Mouse (Mus musculus) hindbrain, embryonic 10.5 days (tissue): ENCODE measurements at regions not wholly inside any gene's neighbourhood (a gene's known extent, or its start where the extent isn't known, plus 50 kb on each side); places are given as distances from the start of the nearest gene placed in this dataset.

ENCODE experiments used
- DNase-seq: peaks from one replicate; pipeline ENCODE4 v3.0.0-alpha.2; 2017; ENCODE audit warnings: low spot score
- H3K27ac ChIP-seq: fragments of 300-500 bp; sonication (generic); 2 replicates; pipeline ENCODE4 v1.5.1; 2016; ENCODE audit warnings: mild to moderate bottlenecking, moderate library complexity
- H3K27me3 ChIP-seq: fragments of 300-500 bp; sonication (generic); 2 replicates; pipeline ENCODE4 v1.6.1; 2016; ENCODE audit warnings: mild to moderate bottlenecking; ENCODE audit not compliant: poor library complexity, insufficient read depth, severe bottlenecking
- H3K36me3 ChIP-seq: fragments of 300-500 bp; sonication (generic); 2 replicates; pipeline ENCODE4 v1.6.1; 2016; ENCODE audit warnings: mild to moderate bottlenecking, moderate library complexity
- H3K4me1 ChIP-seq: fragments of 300-500 bp; sonication (generic); replicated peaks from 2 replicates; pipeline ENCODE4 v1.6.1; 2016; ENCODE audit warnings: mild to moderate bottlenecking
- H3K4me3 ChIP-seq: fragments of 300-500 bp; sonication (generic); 2 replicates; pipeline ENCODE4 v1.5.1; 2016; ENCODE audit warnings: mild to moderate bottlenecking, moderate library complexity
- H3K9me3 ChIP-seq: fragments of 300-500 bp; sonication (generic); 2 replicates; pipeline ENCODE4 v1.6.1; 2016; ENCODE audit warnings: mild to moderate bottlenecking, moderate library complexity
- WGBS: fragments of 180-500 bp; shearing (Covaris S2); methylation state at CpG from one replicate; pipeline ENCODE4 v1.1.7; 2016; 5-methylcytosine and 5-hydroxymethylcytosine counted together

- Histone ChIP-seq H3K4me3 (no peak overlapping the region), H3K4me1 (no peaks in the 10 kb centered on the region), H3K27ac (no peak overlapping the region), H3K27me3 (no peaks in the 10 kb centered on the region), H3K9me3 (peaks cover 2% of the 10 kb centered on the region; the same call in 1 of the 2 replicates), H3K36me3 (no peaks in the 10 kb centered on the region)
- DNase-seq = no peak
Measured at GRCm38 (mm10) chr17:75685927-75686326, 134.2 kb upstream of the Fam98a start.

GRCm38 (mm10) chr17:75646982-75647381 lies 95.2 kb upstream of the Fam98a start:
- no peaks in the 10 kb centered on the region for H3K27me3 ChIP-seq
- no peaks in the 10 kb centered on the region for H3K36me3 ChIP-seq
- no peaks in the 10 kb centered on the region for H3K4me1 ChIP-seq
- H3K9me3 ChIP-seq = no peaks in the 10 kb centered on the region
- no peak overlapping the region for H3K27ac ChIP-seq
- WGBS = 77% methylated on average over 11 of the region's 11 CpGs
- no peak for DNase-seq
- no peak overlapping the region for H3K4me3 ChIP-seq

- H3K9me3 ChIP-seq = no peaks in the 10 kb centered on the region
- H3K4me1 ChIP-seq = peaks cover 12% of the 10 kb centered on the region
- H3K27ac ChIP-seq = no peak overlapping the region
- WGBS = 73% methylated on average over 5 of the region's 5 CpGs
- H3K36me3 ChIP-seq = no peaks in the 10 kb centered on the region
- H3K4me3 ChIP-seq = no peak overlapping the region
- no peaks in the 10 kb centered on the region for H3K27me3 ChIP-seq
- no peak for DNase-seq
Measured at GRCm38 (mm10) chr17:75644698-75645097, 93.0 kb upstream of the Fam98a start.

- DNase-seq = no peak
- Histone ChIP-seq H3K4me1 (peaks cover 12% of the 10 kb centered on the region), H3K27ac (no peak overlapping the region), H3K36me3 (no peaks in the 10 kb centered on the region), H3K4me3 (no peak overlapping the region), H3K9me3 (no peaks in the 10 kb centered on the region), H3K27me3 (no peaks in the 10 kb centered on the region)
- WGBS = 81% methylated on average over 3 of the region's 3 CpGs
Measured at GRCm38 (mm10) chr17:75642311-75642710, 90.6 kb upstream of the Fam98a start.

GRCm38 (mm10) chr17:75641010-75641498 lies 89.3 kb upstream of the Fam98a start:
- no peaks in the 10 kb centered on the region for H3K36me3 ChIP-seq
- H3K27me3 ChIP-seq = no peaks in the 10 kb centered on the region
- peaks cover 12% of the 10 kb centered on the region for H3K4me1 ChIP-seq
- WGBS = 64% methylated on average over 6 of the region's 6 CpGs
- H3K9me3 ChIP-seq = no peaks in the 10 kb centered on the region
- no peak for DNase-seq
- no peak overlapping the region for H3K27ac ChIP-seq
- H3K4me3 ChIP-seq = no peak overlapping the region

GRCm38 (mm10) chr17:75640575-75640974 lies 88.8 kb upstream of the Fam98a start:
- Histone ChIP-seq H3K27me3 (no peaks in the 10 kb centered on the region), H3K4me3 (no peak overlapping the region), H3K4me1 (peaks cover 12% of the 10 kb centered on the region), H3K27ac (peak overlapping the region; percentile 40; the same call in 1 of the 2 replicates), H3K36me3 (no peaks in the 10 kb centered on the region), H3K9me3 (no peaks in the 10 kb centered on the region)
- 72% methylated on average over 5 of the region's 5 CpGs for WGBS
- no peak for DNase-seq

GRCm38 (mm10) chr17:75629857-75630256 lies 78.1 kb upstream of the Fam98a start:
- H3K36me3 ChIP-seq = no peaks in the 10 kb centered on the region
- no peak overlapping the region for H3K27ac ChIP-seq
- no peaks in the 10 kb centered on the region for H3K9me3 ChIP-seq
- no peak for DNase-seq
- H3K27me3 ChIP-seq = no peaks in the 10 kb centered on the region
- no peak overlapping the region for H3K4me3 ChIP-seq
- 87% methylated on average over 4 of the region's 4 CpGs for WGBS
- H3K4me1 ChIP-seq = no peaks in the 10 kb centered on the region

GRCm38 (mm10) chr17:75619472-75619871 lies 67.7 kb upstream of the Fam98a start:
- Histone ChIP-seq H3K36me3 (no peaks in the 10 kb centered on the region), H3K27ac (no peak overlapping the region), H3K9me3 (no peaks in the 10 kb centered on the region), H3K27me3 (no peaks in the 10 kb centered on the region), H3K4me3 (no peak overlapping the region), H3K4me1 (no peaks in the 10 kb centered on the region)
- DNase-seq = no peak
- 73% methylated on average over 3 of the region's 3 CpGs for WGBS

GRCm38 (mm10) chr17:75618514-75618913 lies 66.8 kb upstream of the Fam98a start:
- no peak for DNase-seq
- WGBS = 96% methylated on average over 3 of the region's 3 CpGs
- Histone ChIP-seq H3K9me3 (no peaks in the 10 kb centered on the region), H3K4me3 (no peak overlapping the region), H3K4me1 (no peaks in the 10 kb centered on the region), H3K36me3 (no peaks in the 10 kb centered on the region), H3K27ac (no peak overlapping the region), H3K27me3 (no peaks in the 10 kb centered on the region)

- no peak overlapping the region for H3K27ac ChIP-seq
- DNase-seq = peak; percentile 15
- WGBS = 27% methylated on average over 6 of the region's 6 CpGs
- H3K9me3 ChIP-seq = no peaks in the 10 kb centered on the region
- no peak overlapping the region for H3K4me3 ChIP-seq
- H3K27me3 ChIP-seq = no peaks in the 10 kb centered on the region
- no peaks in the 10 kb centered on the region for H3K36me3 ChIP-seq
- H3K4me1 ChIP-seq = no peaks in the 10 kb centered on the region
Measured at GRCm38 (mm10) chr17:75617280-75617679, 65.5 kb upstream of the Fam98a start.

GRCm38 (mm10) chr17:75615335-75615734 lies 63.6 kb upstream of the Fam98a start:
- H3K27me3 ChIP-seq = no peaks in the 10 kb centered on the region
- no peak overlapping the region for H3K4me3 ChIP-seq
- DNase-seq = peak; percentile 8
- no peaks in the 10 kb centered on the region for H3K36me3 ChIP-seq
- H3K4me1 ChIP-seq = no peaks in the 10 kb centered on the region
- no peak overlapping the region for H3K27ac ChIP-seq
- no peaks in the 10 kb centered on the region for H3K9me3 ChIP-seq
- 78% methylated on average over 2 of the region's 2 CpGs for WGBS

GRCm38 (mm10) chr17:75603417-75604086 lies 51.8 kb upstream of the Fam98a start:
- H3K9me3 ChIP-seq = 0 out of 2 replicates have a peak, but pooled peaks cover 3% of the 10 kb centered on the region
- H3K27me3 ChIP-seq = peaks cover 7% of the 10 kb centered on the region; the same call in 1 of the 2 replicates
- 6% methylated on average over 4 of the region's 4 CpGs for WGBS
- no peak overlapping the region; the same call in 1 of the 2 replicates for H3K27ac ChIP-seq
- DNase-seq = peak; percentile 56
- H3K4me1 ChIP-seq = peaks cover 16% of the 10 kb centered on the region
- no peak overlapping the region for H3K4me3 ChIP-seq
- no peaks in the 10 kb centered on the region for H3K36me3 ChIP-seq
